ENCODE assay signal across 9 mouse cellular contexts in genomic region chr13:102894287-102895234, GRCm38 (mm10).
DNase-seq lines count a peak whose midpoint lies in the region; ATAC-seq and TF ChIP-seq lines count a peak whose summit lies in the region.
"Had no signal": no experiment of that assay in that cellular context is flagged by ENCODE, and none has a peak within 500 bp of the region (broad histone marks: within the 10 kb centered on the region; RNA-seq: fewer than 3 reads in every experiment).

No protein-coding gene starts in this region.

- no peaks in the 10 kb centered on the region for H3K36me3 ChIP-seq in liver, postnatal 0 days (replicated peaks; ENCODE audit: insufficient read depth, low read length)
- no peaks in the 10 kb centered on the region for H3K36me3 ChIP-seq in forebrain, embryonic 14.5 days (ENCODE audit: control insufficient read depth, insufficient read depth, low read length)

- H3K9ac ChIP-seq in liver, postnatal 0 days (replicated peaks), result no peak overlapping the region
- H3K9ac ChIP-seq in forebrain, embryonic 14.5 days (ENCODE audit: low read length), result no peak overlapping the region

- no peaks in the 10 kb centered on the region for H3K9me3 ChIP-seq in liver, postnatal 0 days (ENCODE audit: low read length)
- no peaks in the 10 kb centered on the region for H3K9me3 ChIP-seq in forebrain, embryonic 14.5 days (replicated peaks; ENCODE audit: control insufficient read depth, low read length)

- TF ChIP-seq CTCF in left cerebral cortex, adult 2 months (IDR thresholded peaks at IDR 0.05), result no peak
- TF ChIP-seq CTCF in olfactory bulb, adult 2 months (IDR thresholded peaks at IDR 0.05; ENCODE audit: insufficient read depth, low read depth, low read length), result no peak
- TF ChIP-seq CTCF in liver, postnatal 0 days (IDR thresholded peaks at IDR 0.05; ENCODE audit: low read depth), result no peak

- DNase-seq in adrenal gland, adult 2 months, result peak; percentile 47
- DNase-seq in adrenal gland, postnatal 25 days, result no peak
- no peak for DNase-seq in left cerebral cortex, adult 2 months (ENCODE audit: extremely low spot score in 1 of 2, low spot score in 2 of 2)
- DNase-seq in left cerebral cortex, adult 8-10 months (ENCODE audit: low spot score in 2 of 2), result no peak
- DNase-seq in liver, postnatal 0 days, result no peak
- DNase-seq in forebrain, embryonic 14.5 days (ENCODE audit: low spot score), result no peak

- intact Hi-C loops in left cerebral cortex, adult 2 months (cut with DNase I), result no loop called here

- 35% methylated on average over 15 of the region's 15 CpGs for WGBS in olfactory bulb, adult 2 months
- WGBS in liver, postnatal 0 days (ENCODE audit: insufficient replicate concordance), result 59% methylated on average over 15 of the region's 15 CpGs
- 43% methylated on average over 15 of the region's 15 CpGs for WGBS in forebrain, embryonic 14.5 days

- H3K27me3 ChIP-seq in liver, postnatal 0 days (ENCODE audit: insufficient read depth, low read length), result no peaks in the 10 kb centered on the region
- no peaks in the 10 kb centered on the region for H3K27me3 ChIP-seq in forebrain, embryonic 14.5 days (replicated peaks; ENCODE audit: control insufficient read depth, insufficient read depth, low read length)

- no peak for TF ChIP-seq POLR2A in olfactory bulb, adult 2 months (IDR thresholded peaks at IDR 0.05; ENCODE audit: insufficient read depth, low read depth, low read length)

- no peak for TF ChIP-seq EP300 in liver, postnatal 0 days (IDR thresholded peaks at IDR 0.05; ENCODE audit: low read depth)

- no peak overlapping the region; the same call in 1 of the 2 replicates for H3K4me3 ChIP-seq in left cerebral cortex, adult 2 months
- no peak overlapping the region for H3K4me3 ChIP-seq in olfactory bulb, adult 2 months (ENCODE audit: insufficient read depth, low read depth, low read length)
- H3K4me3 ChIP-seq in liver, postnatal 0 days (ENCODE audit: low read depth, low read length), result no peak overlapping the region
- H3K4me3 ChIP-seq in forebrain, embryonic 14.5 days (ENCODE audit: low read depth, low read length), result no peak overlapping the region

- H3K4me1 ChIP-seq in olfactory bulb, adult 2 months (ENCODE audit: control insufficient read depth, insufficient read depth, low read length), result peaks cover 16% of the 10 kb centered on the region
- peaks cover 17% of the 10 kb centered on the region for H3K4me1 ChIP-seq in liver, postnatal 0 days (ENCODE audit: insufficient read depth)
- peaks cover 18% of the 10 kb centered on the region for H3K4me1 ChIP-seq in forebrain, embryonic 14.5 days (ENCODE audit: control insufficient read depth, insufficient read depth, low read length)

- peak overlapping the region; percentile 21; the same call in 1 of the 2 replicates for H3K27ac ChIP-seq in left cerebral cortex, adult 2 months
- peak overlapping the region; percentile 25; the same call in 1 of the 2 replicates for H3K27ac ChIP-seq in olfactory bulb, adult 2 months (ENCODE audit: insufficient read depth, low read depth, low read length)
- H3K27ac ChIP-seq in liver, postnatal 0 days (ENCODE audit: low read depth), result no peak overlapping the region
- no peak overlapping the region for H3K27ac ChIP-seq in forebrain, embryonic 14.5 days (ENCODE audit: low read depth, low read length)

- H3K4me2 ChIP-seq in liver, postnatal 0 days (ENCODE audit: low read depth, low read length), result no peak overlapping the region
- no peak overlapping the region for H3K4me2 ChIP-seq in forebrain, embryonic 14.5 days (ENCODE audit: low read length)
- H3K4me2 ChIP-seq: liver, embryonic 11.5 days had no signal

- peak; percentile 29 for ATAC-seq in granulocyte monocyte progenitor cell, adult 5-6 weeks (replicated peaks; ENCODE audit: poor library complexity, severe bottlenecking)
- no peak for ATAC-seq in liver, postnatal 0 days
- no peak for ATAC-seq in forebrain, embryonic 14.5 days

Comparison
In these comparisons a context has a peak if more than half of its experiments do, and no peak if none do; other contexts are left out.
1. H3K27ac ChIP-seq: peak in left cerebral cortex, adult 2 months (single experiment) and olfactory bulb, adult 2 months (single experiment); none in liver, postnatal 0 days (single experiment) and forebrain, embryonic 14.5 days (single experiment).